Mouse (Mus musculus) limb, embryonic 11.5 days (tissue): Measurements from ENCODE around the gene Pald1. TPM values are rescaled to one million over a fixed set of nuclear protein-coding genes. Genes with fewer than 3 reads are reported as not detected.
A peak's percentile ranks its signal among the peaks of the same experiment; 100 is the strongest.

Source experiments
- ATAC-seq: fragments of 200-750 bp; cut with Nextera tagmentation; 2 replicates; pipeline ENCODE4 v1.8.0; 2017; ENCODE audit warnings: low read depth; ENCODE audit not compliant: insufficient number of reproducible peaks, low FRiP score, low TSS enrichment
- DNase-seq: peaks from one replicate; pipeline ENCODE4 v3.0.0-alpha.2; 2015; ENCODE audit warnings: low spot score
- H3K27ac ChIP-seq: fragments of 300-500 bp; sonication (generic); replicated peaks from 2 replicates; pipeline ENCODE4 v1.5.1; 2014; ENCODE audit warnings: low read depth, mild to moderate bottlenecking, low read length
- H3K27me3 ChIP-seq: fragments of 300-500 bp; sonication (generic); 2 replicates; pipeline ENCODE4 v1.6.1; 2014; ENCODE audit warnings: mild to moderate bottlenecking, low read length, mixed read lengths; ENCODE audit not compliant: control insufficient read depth, insufficient read depth
- H3K36me3 ChIP-seq: fragments of 300-500 bp; sonication (generic); 2 replicates; pipeline ENCODE4 v1.6.1; 2014; ENCODE audit warnings: mild to moderate bottlenecking, low read length, moderate library complexity, mixed read lengths; ENCODE audit not compliant: control insufficient read depth, insufficient read depth
- H3K4me1 ChIP-seq: fragments of 300-500 bp; sonication (generic); 2 replicates; pipeline ENCODE4 v1.6.1; 2014; ENCODE audit warnings: low read length, mixed read lengths; ENCODE audit not compliant: control insufficient read depth, insufficient read depth
- H3K4me2 ChIP-seq: fragments of 300-500 bp; sonication (generic); 2 replicates; pipeline ENCODE4 v1.6.1; 2014; ENCODE audit warnings: low read depth, mild to moderate bottlenecking, moderate library complexity; ENCODE audit not compliant: severe bottlenecking
- H3K4me3 ChIP-seq: fragments of 300-500 bp; sonication (generic); 2 replicates; pipeline ENCODE4 v1.5.1; 2014; ENCODE audit warnings: low read depth, low read length
- H3K9ac ChIP-seq: fragments of 300-500 bp; sonication (generic); 2 replicates; pipeline ENCODE4 v1.6.1; 2014; ENCODE audit warnings: mild to moderate bottlenecking, low read length
- H3K9me3 ChIP-seq: fragments of 300-500 bp; sonication (generic); 2 replicates; pipeline ENCODE4 v1.6.1; 2016; ENCODE audit warnings: low read length; ENCODE audit not compliant: control insufficient read depth
- WGBS: fragments of 180-500 bp; shearing (Covaris S2); extraction: QIAGEN DNeasy Blood & Tissue Kit; methylation state at CpG from one replicate; pipeline ENCODE4 v1.1.7; 2014; 5-methylcytosine and 5-hydroxymethylcytosine counted together
- polyA plus RNA-seq: library from polyadenylated mRNA; unstranded; fragments of >200 nt; fragmentation: Nextera tagmentation; extraction: Ambion mirVana; gene quantifications from 2 replicates; pipeline ENCODE4 v1.2.1, GENCODE M21; 2014

The Pald1 gene
- polyA plus RNA-seq, 1 experiment from 2014 or later: 17.0 TPM

DNA sequence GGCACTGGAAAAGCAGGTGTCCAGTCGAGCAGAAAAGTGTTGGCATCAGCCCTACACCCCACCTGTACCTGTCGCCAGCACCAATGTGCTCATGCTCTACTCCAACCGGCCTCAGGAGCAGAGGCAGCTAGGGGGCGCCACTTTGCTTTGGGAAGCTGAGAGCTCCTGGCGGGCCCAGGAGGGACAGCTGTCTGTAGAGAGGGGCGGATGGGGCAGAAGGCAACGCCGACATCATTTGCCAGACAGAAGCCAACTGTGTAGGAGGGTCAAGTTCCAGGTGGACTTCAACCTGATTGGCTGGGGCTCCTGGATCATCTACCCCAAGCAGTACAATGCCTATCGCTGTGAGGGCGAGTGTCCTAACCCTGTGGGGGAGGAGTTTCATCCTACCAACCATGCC lies 40.0 kb upstream of the Pald1 start:
- DNase-seq (no peak), ATAC-seq (no peak)
- H3K9ac ChIP-seq: no peak overlapping the region
- no peaks in the 10 kb centered on the region for H3K9me3 ChIP-seq
- no peak overlapping the region for H3K4me2 ChIP-seq
- H3K4me1 ChIP-seq: peaks cover 7% of the 10 kb centered on the region; the same call in 1 of the 2 replicates
- no peak overlapping the region for H3K27ac ChIP-seq
- no peak overlapping the region for H3K4me3 ChIP-seq
- H3K27me3 ChIP-seq: peaks cover 18% of the 10 kb centered on the region
- 0 out of 2 replicates have a peak, but pooled peaks cover under 1% of the 10 kb centered on the region for H3K36me3 ChIP-seq
- WGBS: 61% methylated on average over 10 of the region's 10 CpGs

DNA sequence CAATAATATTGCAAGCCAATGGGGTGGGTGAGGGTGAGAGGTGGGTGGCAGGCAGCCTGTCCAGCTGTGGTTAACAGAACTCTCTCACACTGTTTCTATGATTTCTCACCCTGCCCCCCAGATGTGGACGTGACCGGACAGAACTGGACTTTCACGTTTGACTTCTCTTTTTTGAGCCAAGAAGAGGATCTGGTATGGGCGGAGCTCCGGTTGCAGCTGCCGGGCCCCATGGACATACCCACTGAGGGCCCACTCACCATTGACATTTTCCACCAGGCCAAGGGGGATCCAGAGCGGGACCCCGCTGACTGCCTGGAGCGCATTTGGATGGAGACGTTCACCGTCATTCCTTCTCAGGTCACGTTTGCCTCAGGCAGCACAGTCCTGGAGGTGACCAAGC lies 39.5 kb upstream of the Pald1 start:
- Histone ChIP-seq H3K27ac (no peak overlapping the region), H3K9me3 (no peaks in the 10 kb centered on the region), H3K36me3 (no peaks in the 10 kb centered on the region), H3K4me3 (no peak overlapping the region), H3K27me3 (peaks cover 22% of the 10 kb centered on the region), H3K9ac (no peak overlapping the region), H3K4me2 (no peak overlapping the region), H3K4me1 (peaks cover 8% of the 10 kb centered on the region; the same call in 1 of the 2 replicates)
- no peak for ATAC-seq
- DNase-seq: no peak
- 84% methylated on average over 12 of the region's 12 CpGs for WGBS

DNA sequence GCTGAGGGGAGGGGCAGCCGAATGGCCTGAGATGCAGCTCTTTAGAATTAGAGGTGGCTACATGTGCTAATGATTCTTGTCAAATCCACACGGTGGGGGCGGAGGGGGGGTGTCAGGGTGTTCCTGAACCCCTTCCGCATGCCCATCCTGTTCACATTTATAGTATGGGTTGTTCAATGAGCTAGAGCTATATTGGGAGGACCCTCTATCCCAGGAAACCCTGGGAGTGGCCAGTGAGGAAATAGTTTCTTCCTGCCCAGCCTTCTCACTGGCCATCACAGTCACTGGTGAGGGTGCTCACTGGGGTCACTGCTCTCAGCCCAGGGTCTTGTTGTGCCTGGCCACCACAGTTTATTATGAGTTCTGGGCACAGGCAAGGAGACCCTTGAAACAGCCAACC lies 36.7 kb upstream of the Pald1 start:
- H3K27me3 ChIP-seq: peaks cover 39% of the 10 kb centered on the region

DNA sequence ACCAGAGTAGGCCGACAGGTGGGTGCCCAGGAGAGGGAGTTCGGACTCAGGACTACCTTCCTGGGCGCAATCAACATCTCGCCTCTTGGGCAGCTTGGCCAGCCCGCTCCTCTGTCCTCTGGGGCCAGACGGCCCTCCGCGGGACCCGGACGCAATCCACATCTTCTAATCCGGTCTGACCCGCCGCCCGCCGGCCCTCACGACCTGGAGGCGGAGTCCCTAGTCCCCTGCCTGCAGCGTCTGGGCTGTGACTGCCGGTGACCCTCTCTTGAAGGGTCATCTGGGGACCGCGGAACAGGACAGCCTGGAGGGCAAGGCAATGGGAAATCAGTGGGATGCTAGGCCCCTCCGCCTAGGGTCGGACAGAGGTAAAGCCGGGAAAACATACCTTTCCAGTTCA lies 35.8 kb upstream of the Pald1 start:
- Histone ChIP-seq H3K27ac (no peak overlapping the region), H3K27me3 (peaks cover 39% of the 10 kb centered on the region), H3K4me3 (no peak overlapping the region; the same call in 1 of the 2 replicates), H3K36me3 (no peaks in the 10 kb centered on the region), H3K4me1 (peaks cover 8% of the 10 kb centered on the region; the same call in 1 of the 2 replicates), H3K9me3 (no peaks in the 10 kb centered on the region), H3K9ac (no peak overlapping the region), H3K4me2 (peak overlapping the region; percentile 17; the same call in 1 of the 2 replicates)
- 3% methylated on average over 23 of the region's 24 CpGs for WGBS
- peak; percentile 46 for DNase-seq
- ATAC-seq: no peak

More for the DNA sequence above, 36.7 kb upstream of the Pald1 start:
- ATAC-seq: no peak
- Histone ChIP-seq H3K4me1 (peaks cover 8% of the 10 kb centered on the region; the same call in 1 of the 2 replicates), H3K4me2 (no peak overlapping the region), H3K27ac (no peak overlapping the region), H3K9me3 (no peaks in the 10 kb centered on the region), H3K9ac (no peak overlapping the region), H3K36me3 (no peaks in the 10 kb centered on the region), H3K4me3 (no peak overlapping the region)
- 68% methylated on average over 4 of the region's 4 CpGs for WGBS
- no peak for DNase-seq

DNA sequence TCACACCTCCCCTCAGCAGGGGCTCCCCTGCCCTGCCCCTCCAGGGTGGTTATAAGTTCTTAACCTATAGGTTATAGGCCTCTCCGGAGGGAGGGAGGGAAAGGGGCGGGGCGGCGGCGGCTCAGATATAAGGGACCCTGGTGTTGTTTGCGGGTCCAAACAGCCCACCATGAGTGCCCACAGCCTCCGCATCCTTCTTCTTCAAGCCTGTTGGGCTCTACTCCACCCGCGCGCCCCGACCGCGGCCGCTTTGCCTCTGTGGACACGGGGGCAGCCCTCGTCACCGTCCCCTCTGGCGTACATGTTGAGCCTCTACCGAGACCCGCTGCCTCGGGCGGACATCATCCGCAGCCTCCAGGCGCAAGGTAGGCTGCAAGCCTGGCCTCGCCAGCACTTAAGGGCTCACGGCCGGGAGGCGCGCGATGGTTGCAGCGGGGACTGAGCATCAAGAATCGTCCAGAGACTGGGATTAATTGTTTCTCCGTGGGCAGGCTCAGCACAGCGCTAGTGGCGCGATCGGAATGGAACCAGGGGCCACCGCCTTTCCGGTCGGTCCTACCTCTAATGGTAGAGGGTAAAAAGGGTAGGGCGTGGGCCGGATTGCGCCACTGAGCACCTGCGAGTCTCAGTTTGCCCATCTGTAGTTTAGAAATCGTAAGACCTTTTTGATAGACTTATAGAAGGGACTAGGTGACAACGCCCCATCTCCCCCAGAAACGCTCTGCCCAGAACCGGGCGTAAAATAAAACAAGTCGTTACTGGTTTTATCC lies 35.0 kb upstream of the Pald1 start:
- peak overlapping the region; percentile 84 for H3K4me2 ChIP-seq
- peak overlapping the region; percentile 39 for H3K4me3 ChIP-seq
- H3K27me3 ChIP-seq: peaks cover 39% of the 10 kb centered on the region
- DNase-seq: peak; percentile 68
- no peak overlapping the region for H3K27ac ChIP-seq
- ATAC-seq: 0 out of 2 replicates have a peak, but pooled peaks have one; percentile 22
- WGBS: 2% methylated on average over 46 of the region's 50 CpGs
- no peaks in the 10 kb centered on the region for H3K36me3 ChIP-seq
- no peaks in the 10 kb centered on the region for H3K9me3 ChIP-seq
- peaks cover 8% of the 10 kb centered on the region; the same call in 1 of the 2 replicates for H3K4me1 ChIP-seq
- peak overlapping the region; percentile 55 for H3K9ac ChIP-seq

DNA sequence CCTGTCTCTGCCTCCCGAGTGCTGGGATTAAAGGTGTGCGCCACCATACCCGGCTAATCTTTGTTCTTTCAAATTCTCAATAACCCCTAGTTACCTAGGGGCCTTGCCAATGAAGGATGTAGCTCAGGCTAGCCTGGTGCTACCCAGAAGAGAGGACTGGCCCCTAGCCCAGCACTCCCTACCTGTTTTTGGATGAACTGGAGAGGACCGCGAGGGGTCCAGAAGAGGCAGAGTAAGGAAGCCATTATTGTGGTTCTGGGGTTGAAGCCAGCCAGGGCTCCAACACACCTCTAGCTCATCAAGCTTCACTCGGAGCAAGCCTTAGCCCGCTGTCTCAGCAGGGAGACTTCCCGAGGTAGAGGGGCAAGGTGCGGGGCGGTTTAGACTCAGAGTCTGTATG lies 34.3 kb upstream of the Pald1 start, which contains the start of gene Nodal:
Gene Nodal (plus strand): TSS at position 301 of the 400 bp plus-strand sequence.
- H3K9ac ChIP-seq: peak within 1 kb of the TSS; percentile 55
- peak within 1 kb of the TSS; percentile 84 for H3K4me2 ChIP-seq
- ATAC-seq (no peak), DNase-seq (no peak)
- peak within 1 kb of the TSS; percentile 39 for H3K4me3 ChIP-seq
- no peak within 1 kb of the TSS for H3K27ac ChIP-seq
- H3K36me3 ChIP-seq: no peaks in the 10 kb centered on the region
- H3K27me3 ChIP-seq: peaks cover 39% of the 10 kb centered on the region
- H3K9me3 ChIP-seq: no peaks in the 10 kb centered on the region
- WGBS: 23% methylated on average over 10 of the region's 10 CpGs
- peaks cover 8% of the 10 kb centered on the region; the same call in 1 of the 2 replicates for H3K4me1 ChIP-seq

DNA sequence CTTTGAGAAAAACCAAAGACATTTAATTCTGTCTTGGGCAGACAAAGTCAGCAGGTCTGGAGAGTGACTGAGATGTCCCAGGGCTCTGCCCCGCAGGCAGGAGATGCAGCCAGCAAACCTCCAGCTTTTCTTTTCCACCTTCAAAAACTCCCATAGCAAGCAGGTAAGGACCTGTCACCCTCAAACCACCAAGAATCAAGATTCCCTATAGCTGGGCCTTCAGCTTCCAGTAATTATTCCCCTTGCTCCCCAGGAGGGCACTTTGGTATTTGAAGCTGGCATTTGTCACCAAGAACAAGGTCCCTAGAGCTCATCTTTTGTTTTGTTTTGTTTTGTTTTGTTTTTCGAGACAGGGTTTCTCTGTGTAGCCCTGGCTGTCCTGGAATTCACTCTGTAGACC lies 33.7 kb upstream of the Pald1 start:
- Histone ChIP-seq H3K4me2 (no peak overlapping the region), H3K4me1 (peaks cover 8% of the 10 kb centered on the region; the same call in 1 of the 2 replicates), H3K4me3 (no peak overlapping the region), H3K9ac (no peak overlapping the region), H3K36me3 (no peaks in the 10 kb centered on the region), H3K27ac (no peak overlapping the region), H3K9me3 (no peaks in the 10 kb centered on the region), H3K27me3 (peaks cover 39% of the 10 kb centered on the region)
- ATAC-seq (no peak), DNase-seq (no peak)
- 34% methylated on average over 2 of the region's 2 CpGs for WGBS

DNA sequence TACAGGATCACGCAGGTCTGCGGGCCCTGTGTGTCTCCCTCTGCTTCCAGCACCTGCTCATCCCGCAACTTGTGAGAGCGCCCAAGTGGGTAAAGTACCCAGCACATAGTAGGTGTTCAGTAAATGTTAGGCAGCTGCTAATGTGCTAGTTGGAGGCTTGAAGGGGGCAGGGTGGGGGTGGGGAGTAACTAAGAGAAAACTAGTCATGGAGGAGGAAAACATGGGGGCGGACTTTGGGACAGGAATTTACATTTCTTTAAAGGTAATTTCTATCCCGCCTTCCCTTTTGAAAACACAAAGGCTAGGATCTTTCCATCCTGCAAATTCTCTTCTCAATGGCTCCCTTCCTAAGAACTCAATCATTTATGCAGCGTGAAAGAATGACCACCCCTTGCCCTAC lies 33.2 kb upstream of the Pald1 start:
- peaks cover 39% of the 10 kb centered on the region for H3K27me3 ChIP-seq
- H3K9me3 ChIP-seq: no peaks in the 10 kb centered on the region
- WGBS: 29% methylated on average over 7 of the region's 7 CpGs
- ATAC-seq: no peak
- no peak overlapping the region for H3K27ac ChIP-seq
- H3K36me3 ChIP-seq: no peaks in the 10 kb centered on the region
- H3K4me3 ChIP-seq: no peak overlapping the region
- DNase-seq: no peak
- H3K4me1 ChIP-seq: peaks cover 8% of the 10 kb centered on the region; the same call in 1 of the 2 replicates
- no peak overlapping the region for H3K9ac ChIP-seq
- no peak overlapping the region for H3K4me2 ChIP-seq
